Mouse (Mus musculus): ENCODE measurements at regions not wholly inside any gene's neighbourhood (a gene's known extent, or its start where the extent isn't known, plus 50 kb on each side); places are given as distances from the start of the nearest gene placed in this dataset.

DNA sequence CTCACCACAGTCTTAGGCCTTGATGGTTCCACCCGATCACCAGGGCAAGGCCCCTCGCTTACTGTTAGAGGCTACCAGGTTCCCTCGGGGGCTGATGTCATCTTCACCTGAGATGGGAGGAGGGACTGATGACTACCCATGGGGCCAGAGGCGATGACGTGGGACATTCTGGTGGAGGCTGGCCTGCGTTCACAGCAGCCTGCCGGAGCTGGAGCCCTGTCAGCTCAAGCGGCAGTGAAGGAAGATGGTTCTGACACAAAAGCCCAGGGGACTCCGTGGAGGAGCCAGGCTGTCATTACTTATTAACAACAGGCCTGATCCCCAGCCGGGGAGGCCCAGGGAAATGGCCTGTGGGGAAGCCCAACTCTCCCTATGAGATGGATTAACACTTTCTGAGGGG, 121.3 kb upstream of the Atp6ap2 start:
- ATAC-seq (ENCODE audit: poor library complexity, severe bottlenecking) = no peak

DNA sequence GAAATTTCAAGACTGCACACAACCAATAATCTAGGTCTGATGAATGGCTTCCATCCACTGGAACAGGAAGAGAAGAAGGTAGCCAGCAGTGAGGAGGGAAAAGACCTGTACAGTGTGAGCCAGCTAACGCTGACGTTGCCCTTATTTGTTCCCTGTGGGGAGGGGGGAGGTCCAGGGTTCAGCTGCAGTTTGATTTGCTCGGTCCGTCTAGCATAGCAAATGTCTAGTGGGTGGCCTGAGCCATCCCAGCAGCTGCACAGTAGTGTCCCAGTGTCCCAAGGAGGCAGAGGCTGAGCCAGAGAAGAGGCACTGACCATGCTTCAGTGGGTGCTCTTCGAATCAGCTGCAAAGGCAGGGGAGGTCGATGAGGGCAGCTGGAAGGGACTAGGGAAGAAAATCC, 120.7 kb upstream of the Atp6ap2 start:
- no peak for ATAC-seq (ENCODE audit: poor library complexity, severe bottlenecking)

DNA sequence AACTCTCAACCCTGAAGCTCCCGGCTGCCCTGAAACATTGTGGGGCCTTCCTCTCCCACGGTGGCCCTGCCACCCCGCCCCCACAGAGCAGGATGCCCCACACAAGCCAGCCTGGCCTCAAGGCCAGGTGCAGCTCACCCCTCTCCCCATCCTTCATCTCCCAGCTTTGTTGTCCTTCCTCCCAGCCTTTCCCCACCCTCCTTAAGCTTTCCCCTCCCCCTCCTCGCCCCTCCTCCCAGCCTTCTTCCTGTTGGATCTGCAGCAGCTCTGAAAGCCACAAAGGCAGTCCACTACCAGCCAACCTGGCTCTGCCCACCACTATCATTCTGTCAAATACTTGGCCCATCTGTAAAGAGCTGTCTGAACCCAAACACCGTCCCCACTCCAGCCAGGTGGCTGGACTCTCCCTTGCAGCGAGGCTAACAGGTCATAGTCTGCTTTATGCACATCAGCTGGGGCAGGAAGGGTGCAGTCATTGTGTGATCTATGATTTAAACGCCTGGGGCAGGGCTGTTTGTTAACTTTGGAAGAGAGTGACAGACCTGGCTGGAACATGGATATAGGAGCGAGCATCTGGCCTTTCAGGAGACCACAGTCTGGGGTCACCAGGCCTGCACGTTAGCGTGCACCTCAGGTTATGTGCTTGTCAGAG, 119.9 kb upstream of the Atp6ap2 start:
- no peak for ATAC-seq (ENCODE audit: poor library complexity, severe bottlenecking)

DNA sequence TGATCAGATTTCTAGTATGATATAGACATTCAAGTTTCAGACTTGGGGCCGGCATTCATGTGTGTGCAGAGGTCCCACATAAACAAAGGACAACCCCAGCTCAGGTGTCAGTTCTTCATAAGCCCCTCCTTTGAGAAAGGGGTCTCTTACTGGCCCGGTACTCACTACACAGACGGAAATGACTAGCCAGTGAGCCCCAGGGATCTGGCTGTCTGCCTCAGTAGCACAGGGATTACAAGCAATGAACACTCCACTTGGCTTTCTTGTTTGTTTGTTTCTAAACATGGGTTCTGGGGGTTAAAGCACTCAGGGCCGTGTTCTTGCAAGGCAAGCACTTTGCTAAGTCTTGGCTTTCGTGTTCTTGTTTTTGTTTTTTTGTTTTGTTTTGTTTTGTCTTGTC, 115.3 kb upstream of the Atp6ap2 start:
- no peak for ATAC-seq (ENCODE audit: poor library complexity, severe bottlenecking)

DNA sequence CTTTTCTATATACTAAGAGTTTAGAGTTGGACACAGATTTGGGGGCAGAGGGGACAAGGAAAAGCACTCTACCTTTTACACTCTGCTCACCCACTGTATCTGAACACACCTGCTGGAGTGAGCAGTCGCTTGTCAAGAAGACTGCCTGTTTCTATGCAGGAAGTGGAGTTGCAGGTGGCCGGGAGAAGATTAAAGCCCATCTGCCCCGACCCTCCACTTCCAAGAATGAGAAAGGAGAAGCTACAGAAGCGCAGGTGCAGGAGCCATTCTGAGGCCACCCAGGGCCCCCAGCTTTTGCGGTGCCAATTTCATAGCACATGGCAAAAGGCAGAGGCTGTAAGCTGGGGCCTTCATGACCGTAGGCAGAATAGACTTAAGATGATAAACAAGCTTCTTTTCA, 108.4 kb upstream of the Atp6ap2 start:
- ATAC-seq (ENCODE audit: poor library complexity, severe bottlenecking) = no peak

DNA sequence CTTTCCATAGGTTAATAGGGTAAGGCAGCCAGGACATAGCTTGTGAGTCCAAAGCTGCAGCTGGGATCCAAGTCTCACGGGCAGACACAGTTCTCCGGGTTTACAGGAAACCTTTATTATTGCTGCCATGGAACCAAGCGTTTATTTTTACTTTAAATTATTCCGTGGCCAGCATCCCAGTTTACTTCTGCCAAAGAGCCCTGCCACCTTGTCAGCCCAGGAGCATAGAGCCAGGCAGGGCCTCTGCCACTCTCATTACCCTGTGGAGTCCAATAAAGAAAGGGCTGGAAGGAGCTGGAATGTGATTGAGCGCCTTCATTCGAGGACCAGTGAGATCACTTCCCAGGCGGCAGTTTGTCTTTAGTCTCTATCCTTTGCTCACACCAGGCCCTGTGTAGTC, 96.6 kb upstream of the Atp6ap2 start:
- no peak for ATAC-seq (ENCODE audit: poor library complexity, severe bottlenecking)

DNA sequence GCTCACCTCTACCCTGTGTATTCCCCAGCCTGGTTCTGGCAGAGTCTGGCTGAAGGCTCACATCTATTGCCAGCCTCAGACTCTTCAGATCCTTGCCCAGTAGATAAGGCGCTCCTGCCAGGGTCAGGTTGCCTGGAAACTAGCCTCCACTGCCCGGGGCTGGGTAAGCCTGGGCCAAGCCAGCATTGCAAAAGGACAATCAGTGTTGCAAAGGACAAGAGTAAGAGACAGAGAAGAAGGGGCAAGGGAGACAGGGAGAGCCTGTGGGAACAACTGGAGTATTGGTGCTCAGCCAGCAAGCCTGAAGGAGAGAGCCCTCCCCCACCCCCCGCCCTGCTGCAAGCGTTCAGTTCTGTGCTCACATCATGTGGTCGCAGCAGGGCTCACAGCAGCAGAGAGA, 94.4 kb upstream of the Atp6ap2 start:
- ATAC-seq (ENCODE audit: poor library complexity, severe bottlenecking) = no peak

DNA sequence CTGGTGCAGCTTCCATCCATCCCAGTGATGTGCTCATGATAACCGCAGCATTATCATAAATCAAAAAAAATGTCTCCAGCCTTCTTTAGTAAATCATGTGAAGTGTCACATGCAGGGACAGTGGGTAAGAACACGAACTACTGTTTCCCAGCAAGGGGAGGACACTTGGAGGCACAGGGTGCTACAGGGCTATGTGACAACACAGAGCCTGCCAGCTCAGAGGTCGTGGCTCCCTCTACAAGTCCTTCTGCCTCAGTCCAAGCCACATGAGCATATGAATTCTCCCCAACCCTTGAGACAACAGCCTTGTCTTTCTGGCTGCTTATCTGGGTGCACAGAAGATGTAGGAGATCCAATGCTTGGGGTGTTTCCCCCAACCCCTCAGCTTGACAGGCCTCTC, 93.7 kb upstream of the Atp6ap2 start:
- ATAC-seq (ENCODE audit: poor library complexity, severe bottlenecking) = no peak

DNA sequence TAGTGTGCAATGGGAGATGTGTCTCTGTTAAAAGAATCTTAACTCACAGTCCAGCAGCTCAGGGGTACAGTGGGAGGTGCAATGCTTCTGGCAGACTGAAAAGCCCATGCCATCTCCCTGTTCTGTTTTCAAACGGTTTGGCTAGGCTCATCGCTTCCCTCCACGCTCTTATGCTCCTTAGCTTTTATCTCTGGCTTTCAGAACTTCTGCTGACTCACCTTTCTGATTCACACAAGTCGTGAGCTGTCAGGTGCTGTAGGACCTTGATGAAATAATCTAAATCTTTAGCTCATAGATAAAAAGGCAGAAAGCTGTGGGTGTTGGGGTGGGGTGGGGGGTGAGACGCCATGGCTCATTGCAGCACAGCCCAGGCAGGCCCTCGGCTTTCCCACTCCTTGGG, 93.1 kb upstream of the Atp6ap2 start:
- no peak for ATAC-seq (ENCODE audit: poor library complexity, severe bottlenecking)

DNA sequence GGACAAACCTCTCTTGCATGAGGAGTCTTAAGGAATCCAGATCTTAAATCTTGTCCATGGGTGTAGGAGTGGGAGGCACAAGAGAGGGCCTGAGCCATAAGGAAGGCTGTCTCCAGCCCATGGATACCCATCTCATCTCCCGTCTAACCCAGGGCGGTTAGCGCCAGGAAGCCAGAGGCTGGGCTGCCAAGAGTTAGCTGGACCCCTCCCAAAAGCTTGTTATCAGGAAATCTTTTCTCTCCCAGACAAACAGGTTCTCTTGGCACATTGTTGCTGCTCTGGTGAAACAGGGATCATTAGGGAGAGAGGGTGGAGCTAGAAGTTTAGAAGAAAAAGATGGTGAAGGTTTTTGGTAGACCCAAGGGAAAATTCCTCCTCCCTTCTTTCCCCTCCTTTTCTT, 87.0 kb upstream of the Atp6ap2 start:
- no peak for ATAC-seq (ENCODE audit: poor library complexity, severe bottlenecking)

DNA sequence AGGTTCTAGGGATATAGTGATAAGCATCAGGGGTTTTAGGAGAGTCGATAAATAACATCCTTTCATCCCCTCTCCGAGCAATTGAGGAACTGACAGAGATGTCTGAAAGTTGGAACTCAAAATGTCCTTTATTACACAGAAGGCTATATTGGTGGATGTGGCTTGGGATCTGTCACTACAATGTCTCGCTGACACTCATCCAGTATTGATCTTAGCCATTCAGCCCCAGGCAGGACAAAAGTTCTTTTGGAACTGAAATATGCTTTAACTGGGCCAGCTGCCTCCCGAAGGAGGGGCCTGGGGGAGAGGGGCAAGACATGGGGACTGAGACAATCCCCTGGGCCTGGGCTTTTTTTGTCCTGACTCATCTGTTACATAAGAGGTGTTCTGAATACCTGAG, 85.2 kb upstream of the Atp6ap2 start:
- no peak for ATAC-seq (ENCODE audit: poor library complexity, severe bottlenecking)

DNA sequence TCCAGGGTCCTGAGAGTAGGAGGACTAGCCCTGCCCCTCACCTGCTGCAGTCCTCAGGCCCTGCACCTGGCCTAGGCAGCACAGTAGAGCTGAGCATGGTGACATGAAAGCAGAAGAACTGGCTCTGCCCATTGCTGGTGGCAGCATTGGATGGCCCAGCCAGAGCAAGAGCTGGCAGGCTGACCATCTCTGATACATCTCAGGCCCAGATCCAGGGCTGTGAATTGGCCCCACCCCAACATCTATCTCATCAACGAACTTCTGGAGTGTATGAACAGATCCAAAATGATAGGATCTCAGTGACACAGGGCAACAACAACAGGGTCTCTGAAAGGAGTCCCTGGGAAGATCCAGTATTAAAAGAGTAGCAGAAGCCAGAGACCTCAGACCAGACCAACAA, 84.0 kb upstream of the Atp6ap2 start:
- no peak for ATAC-seq (ENCODE audit: poor library complexity, severe bottlenecking)

DNA sequence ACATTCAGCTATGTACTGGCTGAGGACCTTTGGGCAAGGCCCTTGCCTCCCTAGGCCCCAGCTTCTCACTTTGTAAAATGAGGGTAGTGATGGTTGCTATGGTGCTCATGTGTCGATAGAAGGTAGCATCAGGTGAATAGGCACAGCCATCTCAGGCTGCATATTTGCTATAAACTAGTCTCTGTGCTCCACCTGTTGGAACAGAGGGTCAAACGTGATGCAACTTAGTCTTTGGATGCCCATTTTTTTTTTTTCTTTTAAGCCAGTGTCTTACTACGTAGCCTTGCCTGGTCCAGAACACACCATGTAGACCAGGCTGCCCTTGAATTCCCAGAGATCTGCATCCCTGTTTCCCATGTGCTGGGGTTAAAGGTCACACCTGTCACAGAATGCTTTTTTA, 76.5 kb upstream of the Atp6ap2 start:
- no peak for ATAC-seq (ENCODE audit: poor library complexity, severe bottlenecking)

DNA sequence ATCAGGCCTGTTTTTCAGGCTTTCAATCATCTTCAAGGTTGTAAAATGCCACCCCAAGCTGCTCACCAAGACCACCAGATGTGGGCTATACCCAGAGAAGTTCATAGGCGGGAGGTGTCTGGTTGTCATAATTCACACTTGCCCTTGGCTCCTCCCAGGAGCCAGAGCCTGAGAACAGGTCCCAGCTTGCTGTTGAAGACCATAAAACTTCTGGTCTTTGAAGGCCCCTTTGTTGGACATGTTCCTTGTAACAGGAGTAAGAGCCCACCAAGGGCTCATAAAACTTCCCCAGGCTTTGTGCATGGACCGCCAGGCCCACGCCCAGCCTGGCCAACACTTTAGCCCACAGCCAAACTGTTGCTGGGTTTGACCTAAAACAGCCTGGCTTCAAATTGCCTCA, 62.6 kb upstream of the Atp6ap2 start:
- no peak for ATAC-seq (ENCODE audit: poor library complexity, severe bottlenecking)

DNA sequence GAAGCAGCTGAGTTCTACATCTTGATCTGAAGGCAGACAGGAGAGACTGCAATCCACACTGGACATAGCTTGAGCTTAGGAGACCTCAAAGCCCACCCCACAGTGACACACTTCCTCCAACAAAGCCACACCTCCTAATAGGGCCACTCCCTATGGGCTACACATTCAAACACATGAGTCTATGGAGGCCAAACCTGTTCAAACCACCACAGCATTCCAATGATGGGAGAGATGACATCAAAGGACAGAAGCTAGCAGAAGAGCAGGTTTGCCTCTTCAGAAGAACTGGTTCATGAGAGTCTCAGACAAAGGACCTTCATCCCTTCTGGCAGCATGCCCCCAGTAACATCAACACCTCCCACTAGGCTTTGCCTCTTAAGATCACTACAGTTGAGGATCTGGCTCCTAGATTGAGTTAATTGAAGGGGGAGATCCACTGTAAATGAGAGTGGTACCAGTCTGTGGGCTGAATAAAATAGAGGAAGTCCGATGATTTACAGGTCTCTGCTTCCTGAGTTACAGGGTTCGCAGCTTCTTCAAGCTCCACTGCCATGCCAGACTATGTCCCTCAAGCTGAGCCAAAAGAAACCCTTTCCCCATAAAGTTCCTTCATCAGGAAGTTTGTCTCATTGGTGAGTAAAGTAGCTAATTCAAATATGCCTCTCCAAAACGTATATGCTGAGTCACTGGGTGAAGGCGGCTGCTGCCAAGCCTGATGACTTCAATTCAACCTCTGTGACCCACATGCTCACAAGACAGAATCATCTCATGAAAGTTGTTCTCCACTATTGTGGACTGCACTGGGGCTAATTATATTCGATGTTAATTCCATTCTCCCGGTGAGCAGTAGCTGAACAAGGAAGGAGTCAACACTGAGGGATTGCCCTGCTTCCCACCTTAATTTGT, 56.9 kb upstream of the Atp6ap2 start:
- ATAC-seq (ENCODE audit: poor library complexity, severe bottlenecking) = no peak
